Mouse (Mus musculus) splenic B cell, adult 2 months (primary cell): Measurements from ENCODE around the gene Lgi2.

Source experiments
- DNase-seq: peaks from one replicate; pipeline ENCODE4 v3.0.0-alpha.2; 2011; ENCODE audit warnings: low read depth, low spot score
- H3K27me3 ChIP-seq: 2 replicates; pipeline ENCODE4 v1.6.1; 2012; ENCODE audit warnings: mild to moderate bottlenecking, low read length, moderate library complexity, mixed read lengths; ENCODE audit not compliant: control insufficient read depth, poor library complexity, insufficient read depth, severe bottlenecking
- H3K36me3 ChIP-seq: 2 replicates; pipeline ENCODE4 v1.6.1; 2012; ENCODE audit warnings: mild to moderate bottlenecking, low read length, moderate library complexity, mixed read lengths; ENCODE audit not compliant: control insufficient read depth, poor library complexity, insufficient read depth, severe bottlenecking

The Lgi2 gene

GRCm38 (mm10) chr5:52560240-52560639 is 6.0 kb downstream of the Lgi2 start:
- Histone ChIP-seq H3K27me3 (no peaks in the 10 kb centered on the region), H3K36me3 (no peaks in the 10 kb centered on the region)
- DNase-seq, result no peak

GRCm38 (mm10) chr5:52555526-52555925 is 10.7 kb downstream of the Lgi2 start:
- H3K27me3 ChIP-seq, result no peaks in the 10 kb centered on the region
- no peak for DNase-seq
- no peaks in the 10 kb centered on the region for H3K36me3 ChIP-seq

DNA sequence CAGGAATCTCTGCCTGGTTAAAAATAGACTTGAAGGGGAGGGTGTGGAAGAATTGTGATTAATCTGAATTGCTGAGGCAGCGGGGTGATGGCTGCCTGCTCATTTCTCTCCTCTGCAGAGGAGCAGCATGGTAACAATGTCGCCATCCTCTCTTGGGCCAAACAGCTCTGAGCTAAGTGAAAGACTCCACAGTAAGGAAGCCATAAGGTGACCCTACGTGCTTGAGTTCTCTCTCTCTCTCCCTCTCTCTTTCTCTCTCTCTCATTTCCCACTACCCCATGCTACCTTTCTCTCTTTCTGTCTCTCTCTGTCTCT is 15.0 kb downstream of the Lgi2 start:
- DNase-seq, result no peak
- Histone ChIP-seq H3K27me3 (no peaks in the 10 kb centered on the region), H3K36me3 (no peaks in the 10 kb centered on the region)

- DNase-seq, result no peak
- Histone ChIP-seq H3K27me3 (no peaks in the 10 kb centered on the region), H3K36me3 (no peaks in the 10 kb centered on the region)
Measured at GRCm38 (mm10) chr5:52550613-52551317, 15.5 kb downstream of the Lgi2 start.

- peak; percentile 11 for DNase-seq
- H3K27me3 ChIP-seq, result no peaks in the 10 kb centered on the region
- no peaks in the 10 kb centered on the region for H3K36me3 ChIP-seq
Measured at GRCm38 (mm10) chr5:52546950-52547349, 19.3 kb downstream of the Lgi2 start.

GRCm38 (mm10) chr5:52543770-52544169 is 22.5 kb downstream of the Lgi2 start:
- no peak for DNase-seq
- Histone ChIP-seq H3K27me3 (no peaks in the 10 kb centered on the region), H3K36me3 (no peaks in the 10 kb centered on the region)

GRCm38 (mm10) chr5:52540186-52540585 is 26.1 kb downstream of the Lgi2 start:
- H3K36me3 ChIP-seq, result no peaks in the 10 kb centered on the region
- H3K27me3 ChIP-seq, result no peaks in the 10 kb centered on the region
- no peak for DNase-seq

GRCm38 (mm10) chr5:52539483-52539882 is 26.8 kb downstream of the Lgi2 start:
- no peaks in the 10 kb centered on the region for H3K27me3 ChIP-seq
- DNase-seq, result no peak
- no peaks in the 10 kb centered on the region for H3K36me3 ChIP-seq

DNA sequence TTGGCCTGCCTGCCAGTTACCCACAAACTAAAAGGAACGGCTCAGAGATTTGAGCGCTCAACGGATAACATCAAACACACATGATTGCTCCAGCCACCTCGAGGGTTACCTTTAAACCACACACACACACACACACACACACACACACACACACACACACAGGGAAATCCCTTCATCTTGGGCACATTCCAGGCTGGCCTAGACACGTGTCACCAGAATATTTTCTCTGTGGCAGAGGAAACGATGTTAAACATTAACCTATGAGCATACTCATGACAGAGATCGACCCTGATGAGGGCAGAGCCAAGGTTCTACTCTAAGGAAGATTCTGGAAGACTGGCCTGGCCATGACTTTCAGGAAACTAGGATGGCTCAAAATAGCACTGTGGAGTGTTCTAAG is 29.2 kb downstream of the Lgi2 start:
- DNase-seq, result no peak
- no peaks in the 10 kb centered on the region for H3K27me3 ChIP-seq
- H3K36me3 ChIP-seq, result no peaks in the 10 kb centered on the region

DNA sequence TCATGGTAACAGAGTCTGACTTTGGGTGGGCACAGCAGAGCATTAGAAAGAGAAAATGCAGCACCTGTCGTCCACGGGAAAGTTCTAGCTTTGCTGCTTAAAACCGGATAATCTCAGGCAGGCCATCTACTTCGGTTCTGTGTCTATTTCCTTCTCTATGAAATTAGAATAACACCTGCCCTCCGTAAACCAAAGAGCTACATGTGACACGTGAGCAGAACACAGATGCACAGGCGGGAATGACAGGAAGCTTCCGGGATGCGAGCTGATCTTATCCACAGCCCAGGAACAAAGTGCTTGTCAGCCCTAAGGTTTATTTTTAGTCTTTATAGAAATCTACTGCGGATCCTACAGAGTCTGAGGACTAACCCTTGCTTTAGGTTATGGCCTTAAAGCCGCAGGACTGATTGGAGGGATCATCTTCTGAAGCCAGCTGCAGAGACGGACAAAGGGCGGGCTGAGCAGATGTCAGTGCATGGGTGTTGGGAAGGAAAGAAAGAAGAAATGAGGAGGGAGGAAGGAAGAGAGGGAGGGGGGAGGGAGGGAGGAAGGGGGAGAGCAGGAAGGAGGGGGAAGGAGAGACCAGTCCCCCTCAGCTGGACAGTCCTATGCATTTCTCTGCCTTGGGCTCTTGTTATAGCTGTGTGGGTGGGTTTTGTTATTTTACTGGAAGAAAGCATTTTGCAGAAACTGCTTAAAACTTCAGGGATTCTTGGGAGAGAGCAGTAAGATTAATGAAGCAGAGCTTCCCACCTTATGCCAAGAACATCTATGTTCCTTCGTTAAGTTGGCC is 31.3 kb downstream of the Lgi2 start:
- DNase-seq, result no peak
- no peaks in the 10 kb centered on the region for H3K27me3 ChIP-seq

DNA sequence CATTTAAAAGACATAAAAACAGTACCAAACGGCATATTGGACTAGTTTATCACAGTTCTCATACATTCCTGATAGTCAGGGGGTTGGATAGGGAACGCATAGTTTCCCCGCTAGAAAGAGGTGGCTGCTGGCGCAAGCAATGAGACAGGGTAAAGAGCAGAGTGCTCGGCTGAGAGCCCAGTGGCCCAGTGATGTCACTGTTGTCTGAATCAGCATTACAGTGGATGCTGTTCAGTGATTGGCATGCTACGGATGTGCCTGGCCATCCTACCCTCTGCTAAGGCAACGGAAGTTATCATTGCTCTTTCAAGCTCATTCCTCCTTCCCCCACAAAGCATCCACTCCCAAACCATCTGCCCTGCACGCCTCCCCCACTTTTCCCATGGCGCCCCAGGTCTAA is 32.6 kb downstream of the Lgi2 start:
- Histone ChIP-seq H3K36me3 (no peaks in the 10 kb centered on the region), H3K27me3 (no peaks in the 10 kb centered on the region)
- DNase-seq, result no peak

More for the DNA sequence above, 31.3 kb downstream of the Lgi2 start:
- no peaks in the 10 kb centered on the region for H3K36me3 ChIP-seq

- Histone ChIP-seq H3K36me3 (no peaks in the 10 kb centered on the region), H3K27me3 (no peaks in the 10 kb centered on the region)
- DNase-seq, result no peak
Measured at GRCm38 (mm10) chr5:52528545-52528944, 37.7 kb downstream of the Lgi2 start.

DNA sequence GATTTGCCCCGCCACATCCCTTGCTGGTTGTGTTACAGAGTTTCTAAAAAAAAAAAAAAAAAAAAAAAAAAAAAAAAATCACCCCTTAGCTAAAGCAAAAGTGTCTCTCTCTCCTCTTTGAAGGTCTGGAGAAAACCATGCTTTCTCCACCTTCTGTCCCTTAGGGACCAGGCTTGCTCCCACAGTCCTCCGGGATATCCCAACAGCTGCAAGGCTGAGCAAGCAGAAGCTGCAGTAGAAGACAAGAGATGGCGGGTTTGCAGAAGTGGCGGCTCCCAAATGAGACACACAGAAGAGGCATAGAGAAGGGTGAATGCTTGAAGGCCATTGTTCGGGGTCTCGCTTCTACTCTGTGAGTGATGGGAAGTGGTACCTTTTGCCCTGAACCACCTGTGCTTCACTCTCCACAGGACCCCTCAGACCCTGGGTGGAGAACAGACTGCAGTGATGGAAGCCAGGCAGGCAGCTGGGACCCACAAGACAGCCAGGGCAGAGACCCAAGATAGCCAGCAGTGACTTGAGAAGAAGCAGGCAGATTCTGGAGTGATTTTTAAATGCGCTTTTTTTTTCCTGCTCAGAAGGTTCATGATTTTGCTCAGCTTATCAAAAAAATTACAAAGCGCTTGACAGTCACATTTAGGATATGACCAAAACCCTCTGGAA is 39.8 kb downstream of the Lgi2 start:
- DNase-seq, result no peak

DNA sequence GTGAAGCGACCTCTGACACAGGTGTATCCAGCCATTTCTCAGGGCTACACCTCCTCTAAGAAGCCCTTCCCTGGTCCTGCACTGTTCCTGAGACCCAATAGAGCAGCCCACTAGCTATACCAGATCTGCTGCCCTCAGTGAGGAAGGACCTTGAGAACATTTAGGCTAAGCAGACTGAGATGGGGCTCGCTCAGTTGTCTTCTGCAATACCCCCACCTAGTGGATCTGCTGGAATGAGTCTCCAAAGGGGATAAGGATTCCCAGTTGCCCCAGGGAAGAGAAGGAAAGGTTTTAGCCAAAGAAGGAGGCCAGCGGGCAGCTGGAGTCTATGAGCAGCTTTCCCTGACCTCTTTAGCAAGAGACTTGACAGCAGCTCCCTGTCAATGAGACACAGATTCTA is 42.1 kb downstream of the Lgi2 start:
- Histone ChIP-seq H3K36me3 (no peaks in the 10 kb centered on the region), H3K27me3 (no peaks in the 10 kb centered on the region)
- no peak for DNase-seq

More for the DNA sequence above, 39.8 kb downstream of the Lgi2 start:
- Histone ChIP-seq H3K27me3 (no peaks in the 10 kb centered on the region), H3K36me3 (no peaks in the 10 kb centered on the region)

- DNase-seq, result no peak
- Histone ChIP-seq H3K27me3 (no peaks in the 10 kb centered on the region; the same call in 1 of the 2 replicates), H3K36me3 (no peaks in the 10 kb centered on the region)
Measured at GRCm38 (mm10) chr5:52519921-52520320, 46.3 kb downstream of the Lgi2 start.
